Mouse (Mus musculus) limb, embryonic 12.5 days (tissue): ENCODE data around the gene Rarb. TPM values are rescaled to one million over a fixed set of nuclear protein-coding genes. Genes with fewer than 3 reads are reported as not detected.

Source experiments
- ATAC-seq: fragments of 200-750 bp; cut with Nextera tagmentation; 2 replicates; pipeline ENCODE4 v1.8.0; 2017; ENCODE audit warnings: low read depth, moderate TSS enrichment; ENCODE audit not compliant: insufficient number of reproducible peaks, insufficient read depth, low FRiP score, low TSS enrichment
- H3K27ac ChIP-seq: fragments of 300-500 bp; sonication (generic); 2 replicates; pipeline ENCODE4 v1.5.1; 2016; ENCODE audit warnings: mild to moderate bottlenecking, moderate library complexity
- H3K27me3 ChIP-seq: fragments of 300-500 bp; sonication (generic); 2 replicates; pipeline ENCODE4 v1.6.1; 2016; ENCODE audit warnings: mild to moderate bottlenecking, moderate library complexity
- H3K36me3 ChIP-seq: fragments of 300-500 bp; sonication (generic); 2 replicates; pipeline ENCODE4 v1.6.1; 2016; ENCODE audit warnings: mild to moderate bottlenecking, moderate library complexity
- H3K4me1 ChIP-seq: fragments of 300-500 bp; sonication (generic); replicated peaks from 2 replicates; pipeline ENCODE4 v1.6.1; 2016
- H3K4me2 ChIP-seq: fragments of 300-500 bp; sonication (generic); 2 replicates; pipeline ENCODE4 v1.6.1; 2016; ENCODE audit warnings: mild to moderate bottlenecking, moderate library complexity
- H3K4me3 ChIP-seq: fragments of 300-500 bp; sonication (generic); replicated peaks from 2 replicates; pipeline ENCODE4 v1.5.1; 2016; ENCODE audit warnings: mild to moderate bottlenecking
- H3K9ac ChIP-seq: fragments of 300-500 bp; sonication (generic); replicated peaks from 2 replicates; pipeline ENCODE4 v1.6.1; 2016; ENCODE audit warnings: mild to moderate bottlenecking, moderate library complexity
- H3K9me3 ChIP-seq: fragments of 300-500 bp; sonication (generic); 2 replicates; pipeline ENCODE4 v1.6.1; 2016; ENCODE audit warnings: mild to moderate bottlenecking, moderate library complexity
- WGBS: fragments of 180-500 bp; shearing (Covaris S2); methylation state at CpG from one replicate; pipeline ENCODE4 v1.1.7; 2016; 5-methylcytosine and 5-hydroxymethylcytosine counted together
- polyA plus RNA-seq: library from polyadenylated mRNA; unstranded; fragments of >200 nt; fragmentation: Nextera tagmentation; extraction: Ambion mirVana; gene quantifications from 2 replicates; pipeline ENCODE4 v1.2.1, GENCODE M21; 2016

Rarb gene
- polyA plus RNA-seq, 1 experiment from 2014 or later, result 9.1 TPM

GRCm38 (mm10) chr14:16431941-16432499 lies 386.9 kb downstream of the Rarb start:
- H3K36me3 ChIP-seq, result peaks cover 71% of the 10 kb centered on the region

DNA sequence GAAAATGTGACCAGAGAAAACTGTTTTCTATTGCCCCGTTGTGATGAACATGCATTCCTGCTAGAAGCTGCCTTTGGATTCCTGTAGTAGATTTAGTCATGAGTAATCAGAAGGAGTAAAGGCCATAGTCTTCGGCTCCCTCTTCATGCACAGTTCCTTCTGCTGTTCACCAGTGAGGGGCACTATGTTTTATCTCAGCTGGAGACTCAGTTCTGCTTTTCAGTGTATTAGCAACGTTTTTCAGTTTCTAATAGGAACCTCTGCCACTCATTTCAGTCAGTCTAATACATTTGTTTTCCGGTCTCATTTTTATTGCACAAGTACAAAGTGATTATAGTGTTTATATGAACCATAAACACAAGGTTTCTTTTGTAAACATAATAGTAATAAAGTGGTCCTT lies 391.4 kb downstream of the Rarb start:
- ATAC-seq, result no peak
- Histone ChIP-seq H3K9ac (no peak overlapping the region), H3K9me3 (no peaks in the 10 kb centered on the region), H3K27me3 (no peaks in the 10 kb centered on the region), H3K36me3 (peaks cover 68% of the 10 kb centered on the region), H3K27ac (no peak overlapping the region), H3K4me2 (no peak overlapping the region), H3K4me3 (no peak overlapping the region), H3K4me1 (no peaks in the 10 kb centered on the region)
- WGBS, result 78% methylated on average over 4 of the region's 4 CpGs

More at GRCm38 (mm10) chr14:16431941-16432499, 386.9 kb downstream of the Rarb start:
- ATAC-seq, result no peak
- Histone ChIP-seq H3K9me3 (no peaks in the 10 kb centered on the region), H3K9ac (no peak overlapping the region), H3K4me3 (no peak overlapping the region), H3K27me3 (no peaks in the 10 kb centered on the region), H3K4me1 (no peaks in the 10 kb centered on the region), H3K4me2 (no peak overlapping the region), H3K27ac (no peak overlapping the region)
- 78% methylated on average over 4 of the region's 4 CpGs for WGBS

GRCm38 (mm10) chr14:16414163-16414562 lies 404.8 kb downstream of the Rarb start:
- H3K27ac ChIP-seq, result no peak overlapping the region
- no peak overlapping the region for H3K4me2 ChIP-seq
- no peaks in the 10 kb centered on the region for H3K27me3 ChIP-seq
- peaks cover 54% of the 10 kb centered on the region for H3K36me3 ChIP-seq
- no peaks in the 10 kb centered on the region for H3K4me1 ChIP-seq
- no peak overlapping the region for H3K4me3 ChIP-seq
- no peaks in the 10 kb centered on the region for H3K9me3 ChIP-seq
- 87% methylated on average over 4 of the region's 4 CpGs for WGBS
- no peak overlapping the region for H3K9ac ChIP-seq
- ATAC-seq, result no peak

- no peak overlapping the region for H3K9ac ChIP-seq
- H3K27me3 ChIP-seq, result no peaks in the 10 kb centered on the region
- no peak overlapping the region for H3K27ac ChIP-seq
- no peaks in the 10 kb centered on the region for H3K4me1 ChIP-seq
- peaks cover 67% of the 10 kb centered on the region for H3K36me3 ChIP-seq
- no peak for ATAC-seq
- 92% methylated on average over 4 of the region's 4 CpGs for WGBS
- H3K4me3 ChIP-seq, result no peak overlapping the region
- no peak overlapping the region for H3K4me2 ChIP-seq
- no peaks in the 10 kb centered on the region for H3K9me3 ChIP-seq
Measured at GRCm38 (mm10) chr14:16405187-16405586, 413.8 kb downstream of the Rarb start.

DNA sequence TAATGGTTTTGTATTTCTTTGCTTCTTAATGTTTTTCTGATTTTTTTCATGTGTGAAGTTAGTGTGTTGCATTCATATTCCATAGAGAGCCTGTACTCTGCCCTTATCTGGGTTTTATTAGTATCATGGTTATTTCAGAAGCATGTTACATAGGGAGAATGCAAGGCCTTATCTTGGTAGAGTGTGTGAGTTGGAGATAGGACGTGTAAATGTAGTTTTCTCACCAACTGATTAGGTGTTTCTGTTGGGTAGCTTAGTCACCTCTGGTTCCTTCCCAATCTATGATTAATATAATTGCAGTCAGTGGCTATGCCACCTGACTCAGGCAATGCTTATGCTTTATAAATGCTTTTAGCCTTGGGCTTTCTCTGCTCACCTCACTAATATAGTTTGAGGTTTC lies 434.2 kb downstream of the Rarb start:
- 83% methylated on average over 1 of the region's 1 CpGs for WGBS
- Histone ChIP-seq H3K27ac (no peak overlapping the region), H3K36me3 (peaks cover 14% of the 10 kb centered on the region; the same call in 1 of the 2 replicates), H3K4me1 (peaks cover 3% of the 10 kb centered on the region; the same call in 1 of the 2 replicates), H3K9ac (no peak overlapping the region), H3K4me3 (no peak overlapping the region), H3K4me2 (no peak overlapping the region), H3K9me3 (no peaks in the 10 kb centered on the region), H3K27me3 (no peaks in the 10 kb centered on the region)
- no peak for ATAC-seq
